Mouse (Mus musculus) megakaryocyte progenitor cell, adult 5-6 weeks (primary cell): ENCODE data around the gene Rpl14. TPM values are rescaled to one million over a fixed set of nuclear protein-coding genes. Genes with fewer than 3 reads are reported as not detected.
A peak's percentile ranks its signal among the peaks of the same experiment; 100 is the strongest.

Experiments used
- ATAC-seq: replicated peaks from 2 replicates; pipeline ENCODE4 v1.8.0; 2016; ENCODE audit warnings: mild to moderate bottlenecking, moderate TSS enrichment, inconsistent platforms; ENCODE audit not compliant: poor library complexity
- total RNA-seq, 2 experiments: library from RNA; stranded (forward) in 1 of 2; stranded (reverse) in 1 of 2; fragments of 157-497, 149-512 nt in 1 of 2; fragments of 200-1000 nt in 1 of 2; gene quantifications; 2 replicates each; pipeline versions ENCODE4 v1.2.3 to v1.2.4; 2015 to 2017

The Rpl14 gene
- total RNA-seq, 2 experiments from 2014 or later = 2,102 to 2,701 TPM

DNA sequence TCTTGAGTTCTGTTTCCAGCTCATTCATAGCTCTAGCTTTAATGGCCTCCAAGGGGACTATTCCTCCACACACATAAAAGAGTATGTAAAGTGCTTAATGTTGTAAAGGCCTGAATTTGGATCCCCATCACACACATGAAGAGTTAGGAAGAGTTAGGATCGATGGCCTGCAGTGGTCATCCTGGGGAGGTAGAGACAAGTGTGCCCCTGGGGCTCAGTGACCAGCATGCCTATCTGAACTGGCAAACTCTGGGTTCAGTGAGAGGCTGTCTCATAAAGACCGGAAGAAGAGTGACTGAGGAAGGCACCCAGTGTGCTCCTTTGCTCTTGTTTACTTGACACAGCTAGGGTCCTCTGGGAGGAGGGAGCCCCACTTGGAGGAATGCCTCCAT lies 914 bp upstream of the Rpl14 start:
- ATAC-seq = no peak

DNA sequence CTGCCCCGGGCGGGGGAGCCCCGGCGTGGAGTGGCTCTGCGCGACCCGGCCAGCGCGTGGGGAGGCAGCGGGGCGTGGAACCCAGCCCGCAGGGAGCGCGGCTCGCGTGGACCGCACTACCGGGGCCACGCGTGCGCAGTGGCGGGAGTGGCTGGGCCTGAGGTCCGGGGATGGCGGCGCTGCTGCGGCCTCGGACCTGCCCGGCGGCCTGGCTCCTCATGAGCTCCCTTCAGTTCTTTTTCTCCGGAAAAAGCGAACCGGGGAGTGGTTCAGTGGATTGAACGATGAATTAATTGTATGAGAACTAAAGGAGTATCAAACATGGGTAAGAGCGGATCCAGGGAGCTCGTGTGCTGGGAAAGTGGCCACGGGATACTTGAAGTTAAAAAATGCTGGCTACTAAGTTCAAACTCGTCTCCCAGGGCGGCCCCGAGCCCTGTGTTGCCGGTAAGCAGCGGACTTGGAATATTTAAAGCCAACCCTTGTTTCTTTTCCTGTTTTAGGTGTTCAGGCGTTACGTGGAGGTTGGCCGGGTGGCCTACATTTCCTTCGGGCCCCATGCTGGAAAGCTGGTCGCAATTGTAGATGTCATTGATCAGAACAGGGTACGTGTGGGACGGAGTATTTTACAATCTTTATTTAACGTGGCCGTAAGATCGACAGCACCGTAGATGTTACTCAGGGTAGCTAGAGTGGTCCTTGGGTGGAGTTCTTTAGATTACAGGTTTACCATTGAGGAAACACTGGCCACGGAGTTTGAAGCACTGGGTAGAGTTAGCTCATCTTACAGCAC lies 545 bp downstream of the Rpl14 start:
- ATAC-seq = no peak

DNA sequence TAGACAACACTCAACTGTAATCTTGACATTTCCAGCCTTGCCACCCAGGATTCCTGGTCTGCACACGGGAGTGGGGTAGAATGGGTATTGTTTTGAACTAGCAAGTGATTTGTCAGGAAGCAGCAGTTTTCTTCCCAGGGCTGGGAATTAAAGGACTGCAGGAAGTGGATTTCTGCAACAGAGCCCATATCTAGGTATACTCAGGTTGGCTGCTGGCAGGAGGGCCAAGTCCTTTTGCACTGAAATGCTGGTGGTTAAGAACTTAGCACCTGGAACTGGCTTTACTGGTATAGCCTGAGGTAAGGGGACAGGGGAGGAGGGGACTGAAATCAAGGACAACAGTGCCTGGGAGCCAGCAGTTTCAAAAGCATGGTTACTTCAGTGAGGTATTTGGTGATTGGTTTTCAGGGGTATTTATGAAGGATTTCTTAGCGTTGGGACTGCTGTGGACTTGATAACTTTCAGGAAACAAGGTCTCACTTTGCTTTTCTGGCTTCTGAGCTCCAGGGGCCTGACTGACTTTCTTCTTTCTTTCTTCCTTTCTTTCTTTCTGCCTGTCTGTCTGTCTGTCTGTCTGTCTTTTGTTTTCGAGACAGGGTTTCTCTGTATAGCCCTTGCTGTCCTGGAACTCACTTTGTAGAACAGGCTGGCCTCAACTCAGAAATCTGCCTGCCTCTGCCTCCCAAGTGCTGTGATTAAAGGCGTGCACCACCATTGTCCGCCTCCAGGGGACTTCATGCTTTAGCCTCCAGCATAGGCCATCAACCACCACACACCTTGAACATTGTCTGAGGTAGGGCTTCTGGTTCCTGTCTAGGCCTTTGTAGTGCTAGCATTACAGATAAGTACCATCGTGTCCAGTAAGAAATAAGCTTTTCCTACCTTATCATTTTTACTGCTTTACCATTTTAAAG lies 4.8 kb downstream of the Rpl14 start:
- ATAC-seq = peak; percentile 40

DNA sequence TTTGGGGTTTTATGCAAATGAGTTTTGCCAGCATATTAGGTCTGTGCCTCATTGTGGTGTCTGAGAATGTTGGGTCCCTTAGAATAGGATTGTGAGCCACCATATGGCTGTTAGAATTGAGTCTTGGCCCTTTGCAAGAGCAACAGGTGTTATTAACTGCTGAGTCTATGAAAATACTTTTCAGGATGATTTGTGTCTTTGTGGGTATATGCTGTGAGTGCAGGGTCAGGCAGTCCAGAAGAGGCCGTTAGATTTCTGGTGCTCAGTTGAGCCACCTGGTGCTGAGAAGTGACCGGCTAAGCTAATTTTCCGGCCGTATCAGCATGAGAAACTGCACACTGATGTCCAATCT lies 5.4 kb downstream of the Rpl14 start:
- ATAC-seq = peak; percentile 18

DNA sequence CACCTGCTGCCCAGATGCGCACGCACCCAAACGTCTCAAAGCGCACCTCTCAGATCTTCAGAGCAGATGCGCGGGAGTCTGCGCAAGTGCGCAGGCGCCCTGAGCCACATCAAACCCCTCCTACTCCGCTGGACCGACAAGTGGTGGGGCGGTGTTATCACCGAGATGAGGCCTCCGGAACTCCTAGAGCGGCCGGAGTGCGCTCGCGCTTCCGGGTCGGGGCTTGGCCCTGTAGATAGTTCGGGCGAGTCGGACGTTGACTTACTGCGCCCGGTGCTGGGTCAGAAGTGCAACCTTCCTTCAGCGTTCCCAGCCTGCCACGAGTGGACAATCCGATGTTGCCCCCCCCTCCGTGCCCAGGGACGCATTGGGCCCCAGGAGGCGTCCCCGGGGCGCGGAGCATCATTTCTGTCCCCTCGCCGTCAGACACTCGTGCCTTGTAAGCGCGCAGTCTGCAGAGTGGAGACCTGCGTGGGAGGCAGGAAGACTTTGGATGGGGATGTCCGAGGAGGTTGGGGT lies 5.9 kb downstream of the Rpl14 start:
- peak; percentile 82 for ATAC-seq

DNA sequence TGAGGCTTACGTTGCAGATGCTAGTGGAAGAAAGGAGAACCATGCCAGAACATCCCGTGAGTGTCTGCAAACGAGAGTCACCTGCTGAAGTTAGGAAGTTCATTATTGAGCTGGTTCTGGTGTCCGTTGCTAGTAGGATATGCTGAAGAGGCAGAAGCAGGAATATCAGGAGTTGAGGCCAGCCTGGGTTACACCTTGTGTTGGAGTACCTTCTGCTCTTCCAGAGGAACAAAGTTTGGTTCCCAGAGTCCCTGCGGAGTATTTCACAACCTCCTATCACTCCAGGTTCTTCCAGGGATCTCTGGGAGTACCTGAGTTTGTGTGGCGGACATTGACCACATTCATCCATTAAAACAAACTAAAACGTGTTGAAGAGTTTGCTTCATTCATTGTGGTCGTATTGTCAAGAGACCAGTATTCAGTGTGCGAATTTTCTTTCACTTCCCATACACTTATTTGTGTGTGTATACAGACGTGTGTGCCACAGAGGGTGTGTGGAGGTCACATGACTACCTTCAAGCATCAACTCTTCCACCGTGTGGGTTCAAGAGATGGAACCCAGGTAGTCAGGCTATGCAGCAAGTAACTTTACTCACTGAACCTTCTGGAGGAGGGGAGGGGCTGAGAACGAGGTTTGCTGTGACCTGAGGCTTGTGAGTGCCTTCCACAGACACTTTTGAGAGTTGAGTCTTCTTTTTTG lies 6.6 kb downstream of the Rpl14 start:
- no peak for ATAC-seq

DNA sequence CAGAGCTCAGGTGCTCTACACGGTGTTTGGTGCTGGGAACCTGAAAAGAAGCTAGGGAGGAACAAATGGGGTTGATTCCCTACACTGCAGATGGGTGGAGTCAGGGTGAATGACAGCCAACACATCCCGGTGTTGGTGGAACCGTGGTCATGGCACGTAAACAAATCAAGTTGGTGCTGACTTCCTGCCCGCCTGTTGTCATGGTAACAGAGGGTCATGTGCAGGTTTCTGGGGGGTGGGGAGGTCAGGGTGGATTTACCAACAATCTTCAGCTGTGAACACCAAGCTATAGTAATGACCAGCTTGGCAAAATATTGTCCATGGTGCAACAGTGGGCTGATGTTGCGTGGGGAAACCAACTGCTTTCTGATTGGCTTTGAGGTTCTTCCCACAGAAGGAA lies 7.5 kb downstream of the Rpl14 start:
- no peak for ATAC-seq

DNA sequence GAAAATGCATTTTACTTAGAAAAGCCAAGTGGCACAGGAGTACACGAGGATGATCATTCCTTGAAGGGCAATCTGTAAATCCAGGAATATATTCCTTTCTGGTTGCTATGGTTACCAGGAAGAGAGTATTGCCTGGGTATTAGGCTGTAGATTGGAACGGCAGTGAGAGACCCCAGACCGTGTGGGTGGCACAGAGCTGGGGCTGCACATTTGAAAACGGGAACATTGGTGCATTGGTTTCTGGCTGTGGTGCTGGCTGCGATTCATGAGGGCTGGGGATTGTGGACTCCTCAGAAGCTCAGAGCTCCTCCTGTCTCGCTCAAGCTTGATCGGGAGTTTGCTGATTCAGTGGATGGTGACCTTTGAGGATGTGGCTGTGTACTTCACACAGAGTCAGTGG lies 8.6 kb downstream of the Rpl14 start:
- no peak for ATAC-seq

DNA sequence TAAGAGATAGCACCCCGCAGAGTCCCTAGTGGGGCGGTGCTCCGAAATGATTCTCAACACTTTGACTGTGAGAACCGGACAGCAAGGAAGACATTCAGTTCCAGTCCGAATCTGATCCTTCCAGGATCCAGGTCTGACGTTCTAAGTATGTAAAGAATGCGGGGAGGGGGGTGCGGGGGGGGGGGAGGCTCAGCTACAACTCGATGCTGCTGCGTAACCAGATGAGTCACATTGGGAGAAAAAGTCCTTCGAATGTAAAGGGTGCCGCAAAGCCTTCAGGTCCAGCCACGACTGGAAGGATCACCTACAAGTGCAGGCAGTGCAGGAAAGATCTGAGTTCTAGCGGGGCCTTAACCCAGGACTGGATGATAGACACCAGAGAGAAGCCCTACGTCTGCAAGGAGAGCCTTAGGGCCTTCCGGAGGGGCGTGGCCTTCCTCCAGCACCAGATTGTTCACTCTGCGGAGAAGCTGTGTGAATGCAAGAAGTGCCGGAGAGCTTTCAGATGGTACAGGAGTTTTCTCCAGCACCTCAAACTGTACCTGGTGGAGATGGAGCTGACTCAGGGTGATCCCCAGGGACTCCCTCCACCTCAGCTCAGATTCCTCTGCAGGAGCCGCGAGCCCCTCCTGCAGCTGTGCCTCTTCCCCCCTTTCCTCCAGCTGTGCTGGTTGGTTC lies 10.8 kb downstream of the Rpl14 start:
- ATAC-seq = peak; percentile 47

DNA sequence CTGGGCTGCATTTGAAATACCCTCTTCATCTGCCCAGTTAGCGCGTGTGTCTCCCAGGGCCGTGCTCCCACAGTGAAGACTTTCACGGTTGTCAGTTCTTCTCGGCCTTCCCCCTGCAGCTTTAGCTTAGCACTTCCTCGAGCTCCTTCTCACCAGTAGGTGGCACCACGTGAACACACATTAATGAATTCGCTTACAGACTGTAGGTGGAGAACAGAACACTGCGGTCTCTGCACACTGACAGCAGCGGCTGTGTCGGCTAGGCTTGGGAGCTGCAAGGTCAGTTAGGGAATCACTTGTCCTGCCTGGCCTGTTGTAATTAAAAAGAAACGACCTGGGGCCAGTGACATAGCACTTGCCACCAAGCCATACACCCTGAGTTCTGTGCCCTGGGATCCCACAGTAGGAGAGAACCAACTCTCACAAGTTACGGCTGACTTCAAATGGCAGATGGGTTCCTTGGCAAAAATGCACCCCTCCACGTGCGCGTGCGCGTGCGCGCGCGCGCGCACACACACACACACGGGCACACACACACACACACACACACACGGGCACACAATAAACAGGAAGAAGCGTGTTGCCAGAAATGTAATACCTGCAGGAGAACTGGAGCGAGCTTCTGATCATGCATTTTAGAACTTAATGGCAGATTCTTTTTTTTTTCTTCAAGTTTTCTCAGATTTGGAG lies 11.5 kb downstream of the Rpl14 start:
- ATAC-seq = peak; percentile 87

DNA sequence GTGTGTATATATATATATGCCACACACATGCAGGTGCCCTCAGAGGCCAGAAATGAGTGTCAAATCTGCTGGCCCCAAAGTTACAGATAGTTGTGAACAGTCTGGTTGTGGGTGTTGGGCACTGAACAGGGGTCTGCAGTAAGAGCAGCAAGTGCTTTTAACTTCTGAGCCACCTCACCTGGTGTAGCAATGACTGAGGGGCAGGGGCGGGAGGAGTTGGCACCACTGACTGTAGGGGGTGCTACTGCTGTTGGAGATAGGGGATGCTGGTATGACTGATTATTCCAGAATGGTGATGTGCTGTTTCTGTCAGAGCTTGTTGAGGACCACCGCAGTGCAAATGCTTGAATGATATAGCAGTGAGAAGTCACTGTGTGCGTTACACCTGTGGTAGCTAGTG lies 12.1 kb downstream of the Rpl14 start:
- peak; percentile 22; the same call in 1 of the 2 replicates for ATAC-seq

DNA sequence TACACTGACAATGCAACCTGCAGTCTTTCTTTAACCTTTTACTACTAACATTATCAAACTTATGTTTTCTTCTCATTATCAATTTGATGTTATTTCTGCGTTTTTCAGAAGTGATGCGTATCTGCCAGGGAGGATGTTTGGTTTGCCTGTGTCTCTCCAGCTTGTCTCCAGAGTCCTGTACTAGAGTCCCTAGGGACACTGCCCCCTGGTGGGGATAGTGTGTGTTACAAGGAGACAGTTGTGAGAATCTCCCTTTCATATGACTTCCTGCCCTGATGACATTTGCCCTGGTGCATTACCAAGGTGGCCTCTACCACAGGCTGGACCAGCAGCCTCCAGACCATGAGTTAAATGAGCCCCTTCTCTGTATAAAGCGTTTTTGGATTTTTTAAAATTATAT lies 15.3 kb downstream of the Rpl14 start:
- ATAC-seq = peak; percentile 52

DNA sequence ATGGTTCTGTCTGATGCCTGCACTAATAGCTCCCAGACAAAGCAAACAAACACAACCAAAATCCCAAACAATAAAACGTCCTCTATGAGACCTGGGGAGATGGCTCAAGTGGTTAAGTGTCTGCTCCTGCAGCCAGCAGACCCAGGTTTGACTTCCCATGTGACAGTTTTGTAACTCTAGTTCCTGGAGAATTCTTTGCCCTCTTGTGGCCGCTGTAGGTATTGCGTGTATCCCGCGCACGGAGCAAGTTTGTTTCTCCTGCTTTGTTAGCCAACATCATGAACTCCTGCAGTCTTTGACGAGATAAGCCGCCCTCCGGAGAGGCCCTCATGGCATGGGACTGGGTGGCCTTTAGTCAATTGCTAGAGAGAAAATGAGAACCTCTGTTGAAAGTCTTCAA lies 20.2 kb downstream of the Rpl14 start:
- peak; percentile 80 for ATAC-seq

DNA sequence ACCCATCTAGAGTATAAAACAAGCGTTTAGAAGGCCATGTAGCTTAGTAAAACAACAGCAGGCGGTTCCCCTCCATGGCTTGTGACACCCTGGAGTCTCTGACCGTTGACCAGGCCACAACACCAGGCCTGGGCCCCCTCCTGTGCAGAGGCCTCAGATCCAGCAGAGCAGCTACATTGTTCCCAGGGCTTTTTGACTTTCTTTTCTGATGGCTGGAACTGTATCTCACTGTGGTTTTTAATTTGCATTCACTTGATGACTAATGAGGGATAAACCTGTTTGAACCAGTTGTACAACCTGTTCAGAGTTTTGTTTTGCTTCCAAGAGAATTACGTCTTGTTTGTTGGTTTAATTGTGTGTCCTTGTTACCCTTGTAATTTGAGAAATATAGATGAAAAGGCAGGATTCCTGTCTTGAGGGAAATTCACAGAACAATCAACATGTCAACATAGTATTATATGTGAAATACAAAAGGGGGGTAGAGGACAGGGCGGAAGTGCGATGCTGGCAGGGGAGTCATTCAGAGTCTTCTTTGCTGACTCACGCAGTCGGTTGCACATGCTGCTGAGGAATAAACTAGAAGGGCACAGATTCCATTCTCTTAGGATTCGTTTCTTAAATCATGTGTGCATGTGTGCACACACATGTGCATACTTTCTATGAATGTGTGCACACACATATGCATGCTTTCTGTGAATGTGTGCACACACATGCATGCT lies 22.3 kb downstream of the Rpl14 start:
- ATAC-seq = no peak

DNA sequence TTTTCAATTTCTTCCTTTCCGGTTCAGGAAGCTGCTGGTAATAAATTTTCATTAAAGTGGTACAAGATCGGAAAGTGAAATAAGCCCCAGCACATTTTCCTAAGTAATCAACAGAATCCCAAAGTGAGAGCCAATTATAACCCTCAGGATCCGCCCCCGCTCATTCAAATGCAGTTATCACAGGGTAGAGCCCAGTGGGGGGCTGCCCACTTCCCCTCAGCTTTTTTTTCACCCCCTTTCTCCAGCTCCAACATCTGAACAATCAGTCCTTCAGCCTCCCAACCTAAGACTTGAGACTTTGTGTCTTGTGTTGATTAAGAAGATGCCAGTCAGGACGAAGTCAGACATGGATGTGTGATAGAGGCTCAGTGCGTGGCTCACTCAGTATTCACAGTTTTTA lies 23.6 kb downstream of the Rpl14 start:
- no peak for ATAC-seq

DNA sequence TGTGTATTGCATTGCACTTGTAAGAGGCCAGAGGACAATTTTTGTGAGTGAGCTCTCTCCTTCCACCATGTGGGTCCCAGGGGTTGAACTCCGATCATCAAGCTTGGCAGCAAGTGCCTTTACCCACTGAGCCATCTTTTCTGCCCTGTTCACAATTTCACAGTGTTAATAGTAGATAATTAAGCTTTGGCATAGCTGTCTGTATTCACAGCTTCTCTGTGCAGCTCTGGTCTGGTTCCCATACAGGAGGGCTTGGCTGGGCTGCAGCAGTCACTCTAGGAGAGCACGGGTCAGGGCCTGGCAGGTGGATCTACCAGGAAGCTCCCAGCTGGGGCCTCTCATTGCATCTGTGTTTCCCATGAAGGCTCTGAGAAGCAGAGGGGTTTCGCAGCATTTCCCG lies 24.1 kb downstream of the Rpl14 start:
- ATAC-seq = no peak

DNA sequence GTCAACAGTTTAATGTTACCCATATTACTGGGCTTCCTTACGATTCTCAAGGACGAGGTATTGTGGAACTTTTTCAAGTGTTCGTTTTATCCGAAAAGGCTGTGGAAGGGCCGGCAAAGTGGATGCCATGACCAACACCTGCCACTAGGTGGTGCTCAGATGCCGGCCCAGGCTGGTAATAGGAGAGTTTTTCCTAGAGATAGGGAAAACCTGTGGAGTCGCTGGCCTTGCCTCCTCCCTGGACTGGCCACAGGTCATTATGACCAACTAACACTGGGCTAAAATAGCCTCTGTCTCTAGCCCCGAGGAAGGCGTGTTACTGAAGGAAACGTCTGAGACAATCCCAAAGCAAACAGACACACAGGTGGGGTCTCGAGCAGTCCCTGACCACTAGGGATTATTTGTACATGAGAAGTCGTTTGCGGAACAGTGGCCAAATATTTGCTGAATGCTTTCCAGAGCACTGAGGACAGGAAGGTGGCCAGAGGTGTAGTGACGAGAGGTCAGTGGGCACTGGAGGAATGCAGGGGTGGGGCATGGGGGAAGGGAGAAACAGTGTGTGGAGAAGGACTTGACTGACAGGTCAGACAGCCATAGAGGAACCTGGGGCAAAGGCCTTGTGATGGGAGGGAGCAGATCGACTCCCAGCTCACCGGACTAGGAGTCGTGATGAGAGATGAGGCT lies 30.4 kb downstream of the Rpl14 start:
- peak; percentile 84 for ATAC-seq

DNA sequence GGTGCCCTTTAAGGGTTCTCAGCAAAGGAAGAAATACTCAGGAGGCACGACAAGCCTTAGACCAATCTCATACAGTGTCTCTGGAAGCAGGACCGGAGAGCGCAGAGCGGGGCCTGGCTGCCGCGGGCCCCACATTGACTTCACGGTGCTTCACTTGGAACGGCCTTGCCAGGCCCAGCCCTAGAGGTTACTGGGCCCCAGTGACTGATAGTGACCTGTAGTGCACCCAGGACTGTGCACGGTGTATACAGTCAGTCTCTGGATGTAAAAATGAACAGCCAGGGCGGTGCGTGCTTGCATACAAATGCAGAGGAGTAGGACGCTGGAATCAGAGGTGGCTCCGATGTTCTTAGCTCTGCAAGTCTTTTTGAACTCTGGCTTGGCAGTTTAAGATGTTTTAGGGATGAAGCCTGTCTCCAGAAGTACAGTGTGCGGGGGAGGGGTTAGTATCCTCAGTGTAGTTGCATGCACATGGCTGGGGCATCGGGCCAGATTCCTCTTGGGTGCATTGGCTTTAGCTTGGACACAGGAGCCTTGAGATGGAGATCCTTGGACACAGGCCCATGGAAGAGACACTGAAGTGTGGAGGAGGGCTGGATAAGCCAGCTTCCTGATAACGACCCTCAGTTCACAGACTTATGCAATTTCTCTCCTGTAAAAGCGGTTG lies 31.1 kb downstream of the Rpl14 start:
- peak; percentile 14; the same call in 1 of the 2 replicates for ATAC-seq
